Mouse (Mus musculus) thymus, adult 2 months (tissue): ENCODE data around the gene Cnga3. TPM values are rescaled to one million over a fixed set of nuclear protein-coding genes. Genes with fewer than 3 reads are reported as not detected.

Source experiments
- DNase-seq: peaks from one replicate; pipeline ENCODE4 v3.0.0; 2021
- H3K27ac ChIP-seq: fragments of 200-500 bp; 2 replicates; pipeline ENCODE4 v1.5.1; 2012; ENCODE audit warnings: low read length, control low read depth; ENCODE audit not compliant: control insufficient read depth, insufficient read depth
- H3K27me3 ChIP-seq: fragments of 200-500 bp; 2 replicates; pipeline ENCODE4 v1.6.1; 2012; ENCODE audit warnings: mild to moderate bottlenecking, low read length, moderate library complexity, mixed read lengths; ENCODE audit not compliant: control insufficient read depth, insufficient read depth
- H3K36me3 ChIP-seq: fragments of 200-500 bp; 2 replicates; pipeline ENCODE4 v1.6.1; 2012; ENCODE audit warnings: mild to moderate bottlenecking, low read length, moderate library complexity; ENCODE audit not compliant: control insufficient read depth, insufficient read depth
- H3K4me1 ChIP-seq: fragments of 200-500 bp; replicated peaks from 2 replicates; pipeline ENCODE4 v1.6.1; 2012; ENCODE audit warnings: low read length; ENCODE audit not compliant: control insufficient read depth, insufficient read depth
- H3K4me3 ChIP-seq: fragments of 200-500 bp; 2 replicates; pipeline ENCODE4 v1.5.1; 2012; ENCODE audit warnings: mild to moderate bottlenecking, low read length, control low read depth, moderate library complexity; ENCODE audit not compliant: control insufficient read depth, insufficient read depth
- CTCF ChIP-seq: fragments of 200-500 bp; IDR thresholded peaks from 2 replicates; pipeline ENCODE4 v1.5.1; 2012; ENCODE audit warnings: mild to moderate bottlenecking, control low read depth, low read length, moderate library complexity, borderline replicate concordance; ENCODE audit not compliant: control insufficient read depth, poor library complexity, insufficient read depth; ENCODE audit errors: extremely low read depth
- POLR2A ChIP-seq: fragments of 200-500 bp; IDR thresholded peaks from 2 replicates; pipeline ENCODE4 v1.6.1; 2012; ENCODE audit warnings: mild to moderate bottlenecking, low read length, control low read depth, moderate library complexity; ENCODE audit not compliant: control insufficient read depth, poor library complexity, insufficient read depth; ENCODE audit errors: extremely low read depth
- WGBS: fragments of 180-500 bp; shearing (Covaris S2); methylation state at CpG from one replicate; pipeline ENCODE4 v1.1.7; 2018; 5-methylcytosine and 5-hydroxymethylcytosine counted together
- polyA plus RNA-seq: library from polyadenylated mRNA; depleted of rRNA; stranded (reverse); fragments of >200 nt; gene quantifications from 2 replicates; pipeline ENCODE4 v1.2.3, GENCODE M21; 2012; rRNA removed

Cnga3 gene
- polyA plus RNA-seq = 0.09 and 0.23 TPM in 2 replicates

DNA sequence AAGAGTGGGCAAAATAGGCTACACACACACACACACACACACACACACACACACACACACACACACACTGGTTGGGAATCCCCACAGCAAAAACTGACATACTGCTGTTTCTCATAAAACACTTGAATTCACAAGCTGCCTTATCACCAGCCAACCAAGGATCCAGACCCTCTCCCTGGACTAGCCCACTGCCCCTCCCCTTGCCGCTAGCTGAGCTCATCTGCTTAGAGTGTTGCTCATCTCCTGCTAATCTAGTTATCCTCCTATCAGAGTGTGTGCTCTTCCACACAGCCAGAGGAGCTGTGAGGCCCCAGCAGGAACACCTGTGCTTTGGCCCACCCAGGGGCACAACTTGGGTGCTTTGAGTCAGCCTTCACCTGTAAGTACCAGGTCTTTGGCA lies at the start of gene Cnga3:
Gene Cnga3 (plus strand): TSS at position 291 of the 400 bp plus-strand sequence.
- 97% methylated on average over 1 of the region's 1 CpGs for WGBS
- no peaks in the 10 kb centered on the region; the same call in 1 of the 2 replicates for H3K27me3 ChIP-seq
- TF ChIP-seq POLR2A (no peak), CTCF (no peak)
- H3K27ac ChIP-seq = no peak within 1 kb of the TSS
- no peak for DNase-seq
- no peaks in the 10 kb centered on the region for H3K36me3 ChIP-seq
- no peak within 1 kb of the TSS for H3K4me3 ChIP-seq
- H3K4me1 ChIP-seq = no peaks in the 10 kb centered on the region

DNA sequence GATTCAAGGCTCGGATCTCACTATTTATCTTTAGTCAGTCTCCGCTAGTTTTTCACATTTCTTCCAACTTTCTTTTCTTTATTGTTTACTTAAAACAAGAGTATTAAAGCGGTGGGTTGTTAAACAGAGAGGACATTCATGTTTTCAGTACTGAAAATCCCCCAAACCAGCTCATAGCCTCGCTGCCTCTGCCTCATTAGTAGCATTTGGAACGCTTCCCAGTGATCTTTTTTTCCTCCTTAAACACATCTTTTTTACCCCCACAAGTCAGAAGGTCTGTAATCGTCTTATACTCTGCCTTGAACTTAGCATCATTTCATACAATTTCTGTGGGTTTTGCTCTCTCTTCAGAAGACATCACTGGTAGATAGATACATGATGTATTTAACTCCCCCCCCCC lies 48.2 kb upstream of the Cnga3 start:
- no peak for DNase-seq
- WGBS = 89% methylated on average over 6 of the region's 6 CpGs
- no peaks in the 10 kb centered on the region for H3K27me3 ChIP-seq
- no peak overlapping the region for H3K27ac ChIP-seq
- no peaks in the 10 kb centered on the region for H3K36me3 ChIP-seq
- peaks cover 3% of the 10 kb centered on the region; the same call in 1 of the 2 replicates for H3K4me1 ChIP-seq
- no peak overlapping the region for H3K4me3 ChIP-seq
- TF ChIP-seq CTCF = no peak
- no peak for TF ChIP-seq POLR2A

DNA sequence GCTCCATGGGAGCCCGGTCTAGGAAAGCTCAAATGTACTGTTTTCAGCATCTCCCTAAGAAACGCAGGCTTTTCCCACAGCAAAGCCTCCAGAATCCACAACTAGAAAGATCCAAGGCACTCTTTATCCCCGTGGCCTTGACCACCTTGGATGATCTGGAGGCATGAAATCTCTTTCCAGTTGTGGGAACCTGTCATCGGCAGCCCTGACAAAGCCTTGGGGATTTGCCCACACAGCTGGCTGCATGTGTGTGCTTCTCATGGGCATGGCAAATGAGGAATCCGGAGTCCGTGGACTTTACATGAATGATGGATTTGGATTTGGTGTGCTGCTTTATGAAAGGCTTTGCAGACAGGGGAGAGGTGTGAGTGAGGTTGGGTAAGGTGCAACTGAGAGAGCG lies 46.3 kb upstream of the Cnga3 start:
- H3K4me3 ChIP-seq = no peak overlapping the region

DNA sequence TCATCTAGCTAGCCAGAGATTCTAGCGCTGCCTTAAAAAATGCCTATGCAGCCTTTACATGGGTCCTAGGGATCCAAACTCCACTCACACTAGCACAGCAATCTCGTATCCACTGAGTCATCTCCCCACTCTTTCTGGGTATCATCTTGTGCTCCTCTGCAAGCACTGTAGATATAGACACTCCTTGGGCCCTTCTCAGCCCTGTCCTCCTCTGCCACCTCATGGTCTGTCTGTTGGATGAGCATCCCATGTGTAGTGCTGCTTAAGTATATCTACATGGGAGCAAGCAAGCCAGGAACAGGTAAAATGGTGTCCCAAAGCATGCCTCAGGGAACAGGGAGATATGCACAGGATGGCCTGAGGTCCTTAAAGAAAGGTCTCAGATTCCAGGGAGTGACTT lies 36.4 kb upstream of the Cnga3 start:
- TF ChIP-seq POLR2A (no peak), CTCF (no peak)

More for the DNA sequence above, 46.3 kb upstream of the Cnga3 start:
- TF ChIP-seq POLR2A (no peak), CTCF (no peak)
- Histone ChIP-seq H3K27ac (no peak overlapping the region), H3K4me1 (peaks cover 3% of the 10 kb centered on the region; the same call in 1 of the 2 replicates), H3K36me3 (no peaks in the 10 kb centered on the region), H3K27me3 (no peaks in the 10 kb centered on the region)
- 89% methylated on average over 7 of the region's 7 CpGs for WGBS
- no peak for DNase-seq

DNA sequence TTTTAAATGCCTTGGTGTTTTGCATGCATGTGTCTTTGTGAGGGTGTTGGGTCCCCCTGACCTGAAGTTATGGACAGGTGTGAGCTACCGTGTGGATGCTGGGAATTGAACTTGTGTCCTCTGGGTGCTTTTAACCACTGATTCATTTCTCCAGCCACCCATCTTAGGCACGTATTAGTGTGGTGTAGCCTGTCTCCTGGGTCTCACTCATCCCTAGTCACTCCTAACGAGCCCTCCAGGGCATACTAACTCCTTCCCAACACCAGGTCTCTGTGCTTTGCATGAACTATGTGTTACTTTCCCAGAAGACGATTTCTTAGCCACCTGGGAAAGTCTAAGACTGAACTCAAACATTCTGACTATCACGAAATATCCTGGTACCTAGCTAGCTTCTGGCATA lies 34.4 kb upstream of the Cnga3 start:
- no peak overlapping the region for H3K27ac ChIP-seq
- H3K36me3 ChIP-seq = no peaks in the 10 kb centered on the region
- 77% methylated on average over 5 of the region's 5 CpGs for WGBS
- DNase-seq = no peak
- TF ChIP-seq CTCF (no peak), POLR2A (no peak)
- no peaks in the 10 kb centered on the region for H3K27me3 ChIP-seq
- no peak overlapping the region for H3K4me3 ChIP-seq
- H3K4me1 ChIP-seq = no peaks in the 10 kb centered on the region

More for the DNA sequence above, 36.4 kb upstream of the Cnga3 start:
- Histone ChIP-seq H3K4me1 (no peaks in the 10 kb centered on the region), H3K36me3 (no peaks in the 10 kb centered on the region), H3K4me3 (no peak overlapping the region), H3K27ac (no peak overlapping the region), H3K27me3 (no peaks in the 10 kb centered on the region)
- WGBS = 85% methylated on average over 2 of the region's 2 CpGs
- DNase-seq = no peak

DNA sequence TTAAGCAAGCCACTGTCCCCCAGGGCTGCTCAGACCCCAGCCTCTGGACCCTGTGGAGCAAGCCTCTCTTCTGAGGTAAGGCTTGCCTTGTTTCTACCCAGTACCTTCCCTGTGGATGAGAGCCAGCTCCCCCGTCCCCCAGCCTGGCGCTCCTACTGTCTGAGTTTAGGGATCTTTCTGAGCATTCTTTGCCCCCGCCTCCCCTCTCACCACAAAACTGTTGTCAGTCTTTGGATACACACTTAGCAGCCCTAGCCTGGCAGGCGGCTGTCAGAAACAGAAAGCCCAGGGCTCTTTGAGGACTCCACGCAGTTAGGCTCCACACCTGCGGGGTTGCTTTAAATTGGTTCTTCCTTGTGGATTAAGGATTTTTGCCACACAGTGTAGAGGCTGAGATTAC lies 27.2 kb upstream of the Cnga3 start:
- WGBS = 89% methylated on average over 6 of the region's 6 CpGs
- Histone ChIP-seq H3K4me3 (no peak overlapping the region), H3K27ac (no peak overlapping the region), H3K36me3 (no peaks in the 10 kb centered on the region), H3K27me3 (no peaks in the 10 kb centered on the region), H3K4me1 (no peaks in the 10 kb centered on the region)
- no peak for DNase-seq
- no peak for TF ChIP-seq POLR2A
- no peak for TF ChIP-seq CTCF

DNA sequence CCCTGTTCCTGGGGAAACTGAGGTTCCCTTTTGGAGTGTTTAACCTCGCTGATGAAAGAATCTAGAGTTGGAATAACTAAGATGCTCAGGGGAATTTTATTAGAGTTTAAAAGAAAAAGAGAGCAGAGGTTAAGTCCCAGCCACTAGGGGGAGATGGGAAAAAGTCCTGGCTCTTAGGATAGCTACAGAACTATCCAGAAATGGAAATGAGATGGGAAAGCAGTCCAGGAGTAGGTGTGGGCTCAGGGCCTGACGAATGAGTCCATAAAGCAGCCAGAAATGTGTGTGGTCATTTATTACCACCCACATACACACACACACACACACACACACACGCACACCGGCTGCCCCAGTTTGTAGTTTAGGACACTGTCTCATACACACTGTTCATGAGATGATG lies 19.6 kb upstream of the Cnga3 start:
- no peak for DNase-seq
- TF ChIP-seq POLR2A (no peak), CTCF (no peak)
- H3K4me1 ChIP-seq = no peaks in the 10 kb centered on the region
- H3K27me3 ChIP-seq = no peaks in the 10 kb centered on the region
- no peak overlapping the region for H3K27ac ChIP-seq
- no peak overlapping the region for H3K4me3 ChIP-seq
- 71% methylated on average over 4 of the region's 4 CpGs for WGBS
- H3K36me3 ChIP-seq = no peaks in the 10 kb centered on the region
